Comparison of ENCODE assay signal across 9 mouse cellular contexts in the genomic region with DNA sequence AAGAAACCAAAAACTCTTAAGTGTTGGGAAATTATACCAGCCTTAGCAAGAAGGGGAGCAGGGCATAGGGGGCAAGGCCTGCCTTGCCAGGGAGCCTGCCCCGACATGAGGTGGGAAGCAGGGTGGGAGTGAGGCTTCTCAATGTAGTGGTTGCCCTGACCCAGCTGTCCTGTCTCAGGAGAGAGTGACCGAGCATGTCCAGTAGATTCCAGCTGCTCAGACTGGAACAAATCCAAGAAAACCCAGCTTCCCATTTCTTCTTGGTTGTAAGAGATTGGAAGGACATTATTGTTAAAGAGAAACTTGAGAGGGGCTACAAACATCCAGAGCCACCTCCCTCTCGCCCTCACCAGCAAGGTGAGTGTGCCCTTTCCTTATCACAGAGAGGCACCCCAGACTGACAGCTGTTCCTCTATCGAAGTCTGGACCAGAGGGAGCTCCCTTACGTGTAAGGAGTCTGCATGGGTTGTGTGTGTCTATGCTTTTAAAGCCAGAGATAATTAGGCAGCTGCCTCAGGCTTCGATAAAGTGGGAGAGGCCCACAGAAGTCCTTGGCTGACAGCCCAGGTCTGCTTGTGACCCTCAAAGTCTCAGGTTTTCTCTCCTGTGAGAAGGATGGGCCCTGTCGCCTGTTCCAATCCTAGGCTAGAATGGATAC.
A peak's percentile ranks its signal among the peaks of the same experiment; 100 is the strongest.
DNase-seq lines count a peak whose midpoint lies in the region; ATAC-seq lines count a peak whose summit lies in the region.
"Had no signal": no experiment of that assay in that cellular context is flagged by ENCODE, and none has a peak within 500 bp of the region (broad histone marks: within the 10 kb centered on the region; RNA-seq: fewer than 3 reads in every experiment).

No protein-coding gene starts in this region.

- H3K4me1 ChIP-seq in hindbrain, embryonic 14.5 days (replicated peaks; ENCODE audit: control insufficient read depth, insufficient read depth, low read length) = peaks cover 13% of the 10 kb centered on the region
- no peaks in the 10 kb centered on the region for H3K4me1 ChIP-seq in hindbrain, embryonic 11.5 days (replicated peaks; ENCODE audit: control insufficient read depth, insufficient read depth, low read length)
- peaks cover 21% of the 10 kb centered on the region; the same call in 1 of the 2 replicates for H3K4me1 ChIP-seq in embryonic facial prominence, embryonic 14.5 days (ENCODE audit: control insufficient read depth, insufficient read depth, low read length)
- H3K4me1 ChIP-seq in heart, embryonic 16.5 days (ENCODE audit: control insufficient read depth, insufficient read depth, low read length) = peaks cover 20% of the 10 kb centered on the region
- H3K4me1 ChIP-seq in lung, embryonic 16.5 days (replicated peaks; ENCODE audit: control insufficient read depth, insufficient read depth, low read length) = peaks cover 6% of the 10 kb centered on the region; the same call in 1 of the 2 replicates

- no peak for ATAC-seq in hindbrain, embryonic 14.5 days (ENCODE audit: low FRiP score)
- ATAC-seq in hindbrain, embryonic 11.5 days (ENCODE audit: low FRiP score) = no peak
- ATAC-seq in embryonic facial prominence, embryonic 14.5 days (ENCODE audit: low read depth) = peak; percentile 50
- no peak for ATAC-seq in heart, embryonic 16.5 days (replicated peaks; ENCODE audit: extremely low read depth, insufficient read depth, low FRiP score)
- peak; percentile 65 for ATAC-seq in lung, embryonic 16.5 days (ENCODE audit: low read depth)

- H3K4me2 ChIP-seq in hindbrain, embryonic 14.5 days (replicated peaks) = no peak overlapping the region
- H3K4me2 ChIP-seq in hindbrain, embryonic 11.5 days (replicated peaks; ENCODE audit: low read depth, low read length) = no peak overlapping the region
- H3K4me2 ChIP-seq in embryonic facial prominence, embryonic 14.5 days (ENCODE audit: low read depth, low read length) = no peak overlapping the region
- peak overlapping the region; percentile 39 for H3K4me2 ChIP-seq in heart, embryonic 16.5 days (ENCODE audit: low read depth, low read length)
- H3K4me2 ChIP-seq in lung, embryonic 16.5 days (ENCODE audit: low read depth, low read length) = no peak overlapping the region

- H3K4me3 ChIP-seq in hindbrain, embryonic 14.5 days (replicated peaks; ENCODE audit: low read length) = no peak overlapping the region
- H3K4me3 ChIP-seq in hindbrain, embryonic 11.5 days (ENCODE audit: low read depth, low read length) = no peak overlapping the region
- no peak overlapping the region for H3K4me3 ChIP-seq in embryonic facial prominence, embryonic 14.5 days (ENCODE audit: low read depth, low read length)
- no peak overlapping the region for H3K4me3 ChIP-seq in heart, embryonic 16.5 days (ENCODE audit: low read length)
- no peak overlapping the region for H3K4me3 ChIP-seq in lung, embryonic 16.5 days (ENCODE audit: low read length)
- H3K4me3 ChIP-seq: megakaryocyte, embryonic 14.5 days had no signal

- no peak for DNase-seq in hindbrain, embryonic 14.5 days (ENCODE audit: low spot score)
- DNase-seq in hindbrain, embryonic 11.5 days (ENCODE audit: low spot score) = no peak
- peak; percentile 75 for DNase-seq in embryonic facial prominence, embryonic 14.5 days (ENCODE audit: low spot score)
- no peak for DNase-seq in cerebellum, adult 8-10 months
- DNase-seq in cerebellum, adult 11 months = no peak
- no peak for DNase-seq in layer of hippocampus, postnatal 25 days (ENCODE audit: extremely low spot score in 1 of 2, low spot score in 1 of 2)

- no peaks in the 10 kb centered on the region for H3K9me3 ChIP-seq in hindbrain, embryonic 14.5 days (ENCODE audit: control insufficient read depth, low read length)
- no peaks in the 10 kb centered on the region for H3K9me3 ChIP-seq in hindbrain, embryonic 11.5 days (ENCODE audit: control insufficient read depth, low read length)
- H3K9me3 ChIP-seq in embryonic facial prominence, embryonic 14.5 days (ENCODE audit: control insufficient read depth, low read length) = no peaks in the 10 kb centered on the region
- H3K9me3 ChIP-seq in heart, embryonic 16.5 days (replicated peaks; ENCODE audit: control insufficient read depth, low read length) = no peaks in the 10 kb centered on the region
- H3K9me3 ChIP-seq in lung, embryonic 16.5 days (ENCODE audit: control insufficient read depth, low read length) = no peaks in the 10 kb centered on the region

- WGBS in hindbrain, embryonic 14.5 days = 59% methylated on average over 7 of the region's 7 CpGs
- WGBS in hindbrain, embryonic 11.5 days = 77% methylated on average over 7 of the region's 7 CpGs
- 30% methylated on average over 7 of the region's 7 CpGs for WGBS in embryonic facial prominence, embryonic 14.5 days
- WGBS in heart, embryonic 16.5 days = 18% methylated on average over 7 of the region's 7 CpGs
- 31% methylated on average over 7 of the region's 7 CpGs for WGBS in lung, embryonic 16.5 days

- H3K9ac ChIP-seq in hindbrain, embryonic 14.5 days = no peak overlapping the region
- H3K9ac ChIP-seq in hindbrain, embryonic 11.5 days (ENCODE audit: low read depth, low read length) = no peak overlapping the region
- no peak overlapping the region for H3K9ac ChIP-seq in embryonic facial prominence, embryonic 14.5 days (ENCODE audit: low read depth, low read length)
- peak overlapping the region; percentile 51 for H3K9ac ChIP-seq in heart, embryonic 16.5 days (ENCODE audit: low read length)
- 0 out of 2 replicates have a peak overlapping the region, but pooled peaks have one; percentile 0 for H3K9ac ChIP-seq in lung, embryonic 16.5 days (ENCODE audit: low read length)

- H3K27ac ChIP-seq in hindbrain, embryonic 14.5 days = peak overlapping the region; percentile 60
- no peak overlapping the region for H3K27ac ChIP-seq in hindbrain, embryonic 11.5 days (ENCODE audit: low read depth, low read length)
- no peak overlapping the region for H3K27ac ChIP-seq in embryonic facial prominence, embryonic 14.5 days (replicated peaks; ENCODE audit: low read depth, low read length)
- peak overlapping the region; percentile 78 for H3K27ac ChIP-seq in heart, embryonic 16.5 days (ENCODE audit: low read length)
- H3K27ac ChIP-seq in lung, embryonic 16.5 days (ENCODE audit: low read length) = peak overlapping the region; percentile 15; the same call in 1 of the 2 replicates

- H3K27me3 ChIP-seq in hindbrain, embryonic 14.5 days (ENCODE audit: control insufficient read depth, insufficient read depth, low read length) = no peaks in the 10 kb centered on the region
- no peaks in the 10 kb centered on the region for H3K27me3 ChIP-seq in hindbrain, embryonic 11.5 days (ENCODE audit: control insufficient read depth, insufficient read depth, low read length)
- H3K27me3 ChIP-seq in embryonic facial prominence, embryonic 14.5 days (replicated peaks; ENCODE audit: control insufficient read depth, insufficient read depth, low read length) = no peaks in the 10 kb centered on the region
- H3K27me3 ChIP-seq in heart, embryonic 16.5 days (ENCODE audit: control insufficient read depth, insufficient read depth, low read length) = no peaks in the 10 kb centered on the region
- H3K27me3 ChIP-seq in lung, embryonic 16.5 days (ENCODE audit: control insufficient read depth, insufficient read depth, low read depth, low read length) = no peaks in the 10 kb centered on the region

- no peaks in the 10 kb centered on the region for H3K36me3 ChIP-seq in hindbrain, embryonic 14.5 days (replicated peaks; ENCODE audit: control insufficient read depth, insufficient read depth)
- H3K36me3 ChIP-seq in hindbrain, embryonic 11.5 days (ENCODE audit: control insufficient read depth, insufficient read depth, low read length) = no peaks in the 10 kb centered on the region
- H3K36me3 ChIP-seq in embryonic facial prominence, embryonic 14.5 days (ENCODE audit: control insufficient read depth, insufficient read depth, low read length) = no peaks in the 10 kb centered on the region
- no peaks in the 10 kb centered on the region for H3K36me3 ChIP-seq in heart, embryonic 16.5 days (ENCODE audit: control insufficient read depth, insufficient read depth)
- H3K36me3 ChIP-seq in lung, embryonic 16.5 days (ENCODE audit: control insufficient read depth, insufficient read depth, low read length) = no peaks in the 10 kb centered on the region

Comparison
In these comparisons a context has a peak if more than half of its experiments do, and no peak if none do; other contexts are left out.
1. H3K27ac ChIP-seq: peak in hindbrain, embryonic 14.5 days (single experiment), heart, embryonic 16.5 days (single experiment) and lung, embryonic 16.5 days (single experiment); none in hindbrain, embryonic 11.5 days (single experiment) and embryonic facial prominence, embryonic 14.5 days (single experiment).
2. ATAC-seq: peak in embryonic facial prominence, embryonic 14.5 days (single experiment) and lung, embryonic 16.5 days (single experiment); none in hindbrain, embryonic 14.5 days (single experiment), hindbrain, embryonic 11.5 days (single experiment) and heart, embryonic 16.5 days (single experiment).
3. H3K9ac ChIP-seq: peak in heart, embryonic 16.5 days (single experiment) and lung, embryonic 16.5 days (single experiment); none in hindbrain, embryonic 14.5 days (single experiment), hindbrain, embryonic 11.5 days (single experiment) and embryonic facial prominence, embryonic 14.5 days (single experiment).